In genomic region chr2:102900230-102900721, GRCm38 (mm10) we compare ENCODE assay signal across 8 mouse cellular contexts. TPM values are rescaled to one million over a fixed set of nuclear protein-coding genes. Genes with fewer than 3 reads are reported as not detected.
DNase-seq lines count a peak whose midpoint lies in the region; ATAC-seq and TF ChIP-seq lines count a peak whose summit lies in the region.

No protein-coding gene starts in this region.

- H3K9ac ChIP-seq in hindbrain, embryonic 15.5 days: no peak overlapping the region

- no peaks in the 10 kb centered on the region for H3K36me3 ChIP-seq in hindbrain, embryonic 15.5 days

- 32% methylated on average over 7 of the region's 7 CpGs for WGBS in lung, adult 2 months
- WGBS in hindbrain, embryonic 15.5 days: 62% methylated on average over 7 of the region's 7 CpGs

- no peak for TF ChIP-seq POLR2A in lung, adult 2 months (IDR thresholded peaks at IDR 0.05; ENCODE audit: borderline replicate concordance, extremely low read depth, low read depth, low read length)

- DNase-seq in lung, adult 2 months: peak; percentile 41
- DNase-seq in lung, postnatal 10 days: no peak
- DNase-seq in c-Kit-positive CD71-positive TER-119-negative erythroid progenitor cells, embryonic 14.5 days (ENCODE audit: low read depth): peak; percentile 50
- no peak for DNase-seq in layer of hippocampus, adult 8-10 months (ENCODE audit: low spot score in 2 of 2)
- no peak for DNase-seq in testis, postnatal 10 days (ENCODE audit: low spot score)
- no peak for DNase-seq in right cerebral cortex, postnatal 14 days

- H3K4me1 ChIP-seq in lung, adult 2 months (ENCODE audit: control insufficient read depth, insufficient read depth, low read length): peaks cover 12% of the 10 kb centered on the region
- H3K4me1 ChIP-seq in hindbrain, embryonic 15.5 days (replicated peaks): peaks cover 7% of the 10 kb centered on the region

- H3K4me3 ChIP-seq in lung, adult 2 months (replicated peaks; ENCODE audit: extremely low read depth, low read depth, low read length): peak overlapping the region; percentile 98
- H3K4me3 ChIP-seq in hindbrain, embryonic 15.5 days: peak overlapping the region; percentile 35

- TF ChIP-seq CTCF in lung, adult 2 months (IDR thresholded peaks at IDR 0.05; ENCODE audit: insufficient read depth, low read length): no peak

- no peak overlapping the region for H3K27ac ChIP-seq in hindbrain, embryonic 15.5 days (replicated peaks)

- ATAC-seq in hindbrain, embryonic 15.5 days (ENCODE audit: low FRiP score, low read depth): no peak
- ATAC-seq in megakaryocyte progenitor cell, adult 5-6 weeks (replicated peaks; ENCODE audit: poor library complexity): peak; percentile 18

- H3K27me3 ChIP-seq in hindbrain, embryonic 15.5 days: peaks cover 10% of the 10 kb centered on the region; the same call in 1 of the 2 replicates

- H3K4me2 ChIP-seq in hindbrain, embryonic 15.5 days: peak overlapping the region; percentile 67; the same call in 1 of the 2 replicates

- no peaks in the 10 kb centered on the region for H3K9me3 ChIP-seq in hindbrain, embryonic 15.5 days

RNA-seq across cellular contexts. Expression of gene Cd44, which starts 1.2 kb away (rescaled TPM):
- 46.8 and 59.3 TPM in 2 replicates for polyA plus RNA-seq in lung, adult 2 months (2012; rRNA removed)
- 3.8 TPM in 2 replicates for polyA plus RNA-seq in hindbrain, embryonic 15.5 days (2015; fragmentation: Nextera tagmentation; extraction: Ambion mirVana)
- total RNA-seq in megakaryocyte progenitor cell, adult 5-6 weeks (2015): 182 and 183 TPM in 2 replicates
- 128 and 134 TPM in 2 replicates for total RNA-seq in megakaryocyte progenitor cell, adult 5-6 weeks (2017)
- 10 to 100 TPM in 2 of 4 experiments, 1 to 10 TPM in 2; 5.6 to 20.0 (median 11.2) TPM for total RNA-seq in layer of hippocampus, adult 8-10 months (2022)

Comparison
In these comparisons a context has a peak if more than half of its experiments do, and no peak if none do; other contexts are left out.
1. DNase-seq: peak in lung, adult 2 months (single experiment) and c-Kit-positive CD71-positive TER-119-negative erythroid progenitor cells, embryonic 14.5 days (single experiment); none in lung, postnatal 10 days (single experiment), layer of hippocampus, adult 8-10 months (0 of 2), testis, postnatal 10 days (single experiment) and right cerebral cortex, postnatal 14 days (single experiment).
2. RNA of gene Cd44, which starts 1.2 kb away (total RNA-seq): 128 to 183 TPM in megakaryocyte progenitor cell, adult 5-6 weeks; 5.6 to 20.0 TPM in layer of hippocampus, adult 8-10 months; every median in the first group is over 4 times any median in the second.